Mouse (Mus musculus) liver, embryonic 14.5 days (tissue): ENCODE measurements around the gene Spin1.

Experiments used
- CTCF ChIP-seq: IDR thresholded peaks from 2 replicates; pipeline ENCODE4 v1.5.1; 2016; ENCODE audit warnings: antibody characterized with exemption, low read depth, control low read depth
- EP300 ChIP-seq: IDR thresholded peaks from 2 replicates; pipeline ENCODE4 v1.6.1; 2016; ENCODE audit warnings: antibody characterized with exemption, low read depth

- TF ChIP-seq CTCF (no peak), EP300 (no peak)
Measured at GRCm38 (mm10) chr13:51072917-51073843, 27.5 kb upstream of the Spin1 start.
